Mouse (Mus musculus) forebrain, embryonic 14.5 days (tissue): Measurements from ENCODE around the gene Tmem207. TPM values are rescaled to one million over a fixed set of nuclear protein-coding genes. Genes with fewer than 3 reads are reported as not detected.
A peak's percentile ranks its signal among the peaks of the same experiment; 100 is the strongest.
"Not testable (repeated sequence)": the region's sequence is repeated elsewhere in the genome, so short reads cannot be mapped to it uniquely, and the experiment has no call there.

Experiments used
- ATAC-seq: fragments of 200-750 bp; cut with Nextera tagmentation; 2 replicates; pipeline ENCODE4 v1.8.0; 2017; ENCODE audit warnings: mild to moderate bottlenecking, moderate library complexity
- DNase-seq: peaks from one replicate; pipeline ENCODE4 v3.0.0-alpha.2; 2015; ENCODE audit warnings: low spot score
- H3K27ac ChIP-seq: fragments of 300-500 bp; sonication (generic); 2 replicates; pipeline ENCODE4 v1.5.1; 2014; ENCODE audit warnings: low read depth, mild to moderate bottlenecking, control low read depth, low read length, moderate library complexity
- H3K27me3 ChIP-seq: fragments of 300-500 bp; sonication (generic); replicated peaks from 2 replicates; pipeline ENCODE4 v1.6.1; 2014; ENCODE audit warnings: low read length, control low read depth, mixed read lengths; ENCODE audit not compliant: control insufficient read depth, insufficient read depth
- H3K36me3 ChIP-seq: fragments of 300-500 bp; sonication (generic); 2 replicates; pipeline ENCODE4 v1.6.1; 2014; ENCODE audit warnings: low read length, control low read depth; ENCODE audit not compliant: control insufficient read depth, insufficient read depth
- H3K4me1 ChIP-seq: fragments of 300-500 bp; sonication (generic); 2 replicates; pipeline ENCODE4 v1.6.1; 2014; ENCODE audit warnings: antibody characterized with exemption, low read length, control low read depth; ENCODE audit not compliant: control insufficient read depth, insufficient read depth
- H3K4me2 ChIP-seq: fragments of 300-500 bp; sonication (generic); 2 replicates; pipeline ENCODE4 v1.6.1; 2014; ENCODE audit warnings: mild to moderate bottlenecking, control low read depth, low read length
- H3K4me3 ChIP-seq: fragments of 300-500 bp; sonication (generic); 2 replicates; pipeline ENCODE4 v1.5.1; 2014; ENCODE audit warnings: low read depth, low read length, control low read depth
- H3K9ac ChIP-seq: fragments of 300-500 bp; sonication (generic); 2 replicates; pipeline ENCODE4 v1.6.1; 2014; ENCODE audit warnings: mild to moderate bottlenecking, low read length, control low read depth, moderate library complexity
- H3K9me3 ChIP-seq: fragments of 300-500 bp; sonication (generic); replicated peaks from 2 replicates; pipeline ENCODE4 v1.6.1; 2016; ENCODE audit warnings: low read length, control low read depth, mixed read lengths; ENCODE audit not compliant: control insufficient read depth
- WGBS: fragments of 180-500 bp; shearing (Covaris S2); extraction: QIAGEN DNeasy Blood & Tissue Kit; methylation state at CpG from one replicate; pipeline ENCODE4 v1.1.7; 2014; 5-methylcytosine and 5-hydroxymethylcytosine counted together
- polyA plus RNA-seq: library from polyadenylated mRNA; unstranded; fragments of >200 nt; fragmentation: Nextera tagmentation; extraction: Ambion mirVana; gene quantifications from 2 replicates; pipeline ENCODE4 v1.2.1, GENCODE M21; 2014

The Tmem207 gene
- polyA plus RNA-seq, 1 experiment from 2014 or later: not detected

DNA sequence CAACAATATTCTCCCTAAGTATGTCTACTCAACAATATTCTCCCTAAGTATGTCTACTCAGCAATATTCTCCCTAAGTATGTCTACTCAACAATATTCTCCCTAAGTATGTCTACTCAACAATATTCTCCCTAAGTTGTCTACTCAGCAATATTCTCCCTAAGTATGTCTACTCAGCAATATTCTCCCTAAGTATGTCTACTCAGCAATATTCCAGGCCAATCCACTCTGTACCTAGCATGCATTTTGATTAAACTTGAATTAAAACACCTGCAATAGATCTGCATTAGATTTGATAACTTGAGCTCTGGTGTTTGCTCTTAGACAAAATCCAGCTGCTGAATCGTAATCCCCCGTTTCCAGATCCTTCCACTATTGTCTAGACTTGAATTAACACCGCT is 26.9 kb downstream of the Tmem207 start:
- not testable (repeated sequence) for H3K27me3 ChIP-seq, H3K27ac ChIP-seq, H3K4me2 ChIP-seq, ATAC-seq, H3K9ac ChIP-seq, H3K9me3 ChIP-seq, DNase-seq, H3K4me3 ChIP-seq, H3K4me1 ChIP-seq, H3K36me3 ChIP-seq
- WGBS: 94% methylated on average over 3 of the region's 3 CpGs

DNA sequence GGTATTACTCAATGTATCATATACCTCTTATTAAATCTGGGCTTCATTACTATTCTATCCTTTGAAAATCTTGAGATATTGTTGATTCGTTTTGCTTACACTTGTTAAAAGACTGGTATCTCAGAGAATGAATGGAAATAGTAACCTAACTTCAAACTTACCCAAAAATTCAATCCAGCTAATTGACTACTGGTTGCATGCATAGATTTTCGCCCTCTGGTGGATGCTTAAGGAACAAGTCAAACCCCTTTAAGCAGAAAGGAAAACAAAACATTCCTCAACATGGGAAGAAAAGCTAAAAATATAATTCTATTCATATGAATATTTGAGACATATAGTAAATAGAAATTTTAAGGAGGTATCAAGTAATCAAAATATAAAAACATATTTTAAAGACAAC is 30.8 kb downstream of the Tmem207 start:
- peak; percentile 49 for DNase-seq
- WGBS: 6% methylated on average over 2 of the region's 2 CpGs

DNA sequence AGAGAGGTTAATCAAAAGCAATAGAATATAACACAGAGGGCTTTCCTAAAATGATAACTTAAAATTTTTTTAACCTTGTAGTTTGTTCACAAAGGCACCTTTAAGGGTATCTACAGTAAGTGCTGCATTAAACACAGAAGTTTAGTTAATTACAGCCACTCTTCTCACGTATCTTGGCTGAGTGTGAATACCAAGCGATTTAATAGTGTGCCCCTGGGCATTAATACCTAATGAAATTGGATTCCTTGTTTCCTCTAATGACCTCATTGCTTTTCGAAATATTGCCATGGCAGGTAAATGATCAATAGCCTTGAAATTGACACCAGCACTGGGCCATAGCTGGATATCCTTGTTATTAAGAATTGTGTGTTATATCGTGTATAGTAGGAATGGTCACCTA is 55.3 kb downstream of the Tmem207 start:
- DNase-seq: no peak
- no peak overlapping the region for H3K4me2 ChIP-seq
- 45% methylated on average over 4 of the region's 4 CpGs for WGBS

More for the DNA sequence above, 30.8 kb downstream of the Tmem207 start:
- ATAC-seq: no peak
- Histone ChIP-seq H3K4me1 (no peaks in the 10 kb centered on the region), H3K4me3 (no peak overlapping the region), H3K9me3 (no peaks in the 10 kb centered on the region), H3K4me2 (no peak overlapping the region), H3K9ac (no peak overlapping the region), H3K36me3 (no peaks in the 10 kb centered on the region), H3K27me3 (no peaks in the 10 kb centered on the region), H3K27ac (no peak overlapping the region)

DNA sequence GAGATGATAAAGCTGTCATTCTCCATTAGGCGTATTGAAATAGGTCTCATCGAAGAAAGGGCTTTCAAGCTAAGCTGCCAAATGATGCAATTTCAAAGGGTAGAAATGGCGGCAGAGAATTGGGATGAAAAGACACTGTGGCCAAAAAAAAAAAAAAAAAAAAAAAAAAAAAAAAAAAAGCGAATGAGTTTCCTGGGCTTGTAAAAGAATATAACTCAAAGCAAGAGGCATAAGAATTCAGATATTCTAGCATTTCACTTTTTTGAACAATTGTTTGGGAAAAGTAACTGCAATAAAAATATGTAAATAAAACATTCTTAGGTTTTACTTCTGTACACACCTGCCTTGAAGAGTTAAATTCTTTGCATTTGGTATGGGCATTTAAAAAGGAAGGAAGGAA is 60.0 kb downstream of the Tmem207 start:
- no peaks in the 10 kb centered on the region for H3K27me3 ChIP-seq
- H3K36me3 ChIP-seq: no peaks in the 10 kb centered on the region
- H3K4me3 ChIP-seq: no peak overlapping the region
- H3K9me3 ChIP-seq: no peaks in the 10 kb centered on the region
- DNase-seq (no peak), ATAC-seq (no peak)
- H3K4me1 ChIP-seq: no peaks in the 10 kb centered on the region
- 82% methylated on average over 4 of the region's 4 CpGs for WGBS
- H3K4me2 ChIP-seq: no peak overlapping the region
- no peak overlapping the region for H3K9ac ChIP-seq
- H3K27ac ChIP-seq: no peak overlapping the region

More for the DNA sequence above, 55.3 kb downstream of the Tmem207 start:
- H3K36me3 ChIP-seq: no peaks in the 10 kb centered on the region
- ATAC-seq: no peak
- H3K9me3 ChIP-seq: no peaks in the 10 kb centered on the region
- H3K27ac ChIP-seq: no peak overlapping the region
- H3K4me1 ChIP-seq: no peaks in the 10 kb centered on the region
- H3K4me3 ChIP-seq: no peak overlapping the region
- no peak overlapping the region for H3K9ac ChIP-seq
- no peaks in the 10 kb centered on the region for H3K27me3 ChIP-seq

DNA sequence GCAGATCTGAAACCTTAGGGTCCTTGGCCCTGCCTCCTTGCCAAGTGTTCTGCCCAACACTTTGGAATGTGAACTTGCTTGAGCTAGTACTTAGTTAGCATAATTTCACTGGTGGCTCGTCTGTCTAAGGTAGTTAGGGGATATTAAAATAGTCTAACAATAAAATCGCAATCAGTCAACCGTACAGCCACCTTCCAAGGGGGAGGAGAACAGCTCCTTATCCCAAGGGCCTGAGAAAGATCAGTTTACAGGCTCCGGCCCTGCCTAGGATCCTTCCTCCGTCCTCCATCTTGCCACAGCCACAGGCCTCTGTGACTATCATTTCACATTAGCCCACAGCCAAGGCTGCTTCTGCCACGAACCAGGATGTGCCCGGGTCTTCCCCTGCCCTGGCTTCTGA is 63.7 kb downstream of the Tmem207 start, which contains the start of gene Cldn16:
Cldn16 (plus strand) TSS at position 301 of the 400 bp plus-strand sequence.
- no peak within 1 kb of the TSS for H3K4me3 ChIP-seq
- H3K4me1 ChIP-seq: no peaks in the 10 kb centered on the region
- ATAC-seq: no peak
- 79% methylated on average over 7 of the region's 7 CpGs for WGBS
- no peak within 1 kb of the TSS for H3K27ac ChIP-seq
- H3K4me2 ChIP-seq: no peak within 1 kb of the TSS
- H3K9ac ChIP-seq: no peak within 1 kb of the TSS
- H3K9me3 ChIP-seq: no peaks in the 10 kb centered on the region
- H3K27me3 ChIP-seq: no peaks in the 10 kb centered on the region
- H3K36me3 ChIP-seq: no peaks in the 10 kb centered on the region
- DNase-seq: no peak

DNA sequence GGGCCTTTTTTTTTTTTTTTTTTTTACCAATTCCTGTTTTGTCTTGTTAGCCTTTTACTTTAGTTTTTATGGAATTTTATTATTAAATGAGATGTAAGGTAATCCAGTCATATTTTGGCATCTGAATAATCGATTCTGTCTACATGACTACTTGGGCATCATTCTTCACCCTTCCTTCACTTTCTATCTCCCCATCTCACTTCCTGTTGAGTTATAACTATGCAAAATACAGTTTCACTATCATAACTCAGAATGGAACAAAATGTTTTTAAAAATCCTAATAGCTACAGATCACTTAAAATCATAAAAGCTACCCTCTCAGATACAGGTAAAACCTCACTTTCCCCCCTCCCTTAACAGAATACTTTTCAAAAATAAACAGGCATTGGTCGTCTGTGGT is 70.4 kb downstream of the Tmem207 start:
- H3K4me2 ChIP-seq: no peak overlapping the region
- no peak overlapping the region for H3K9ac ChIP-seq
- H3K27me3 ChIP-seq: no peaks in the 10 kb centered on the region
- no peak for ATAC-seq
- H3K4me1 ChIP-seq: no peaks in the 10 kb centered on the region
- WGBS: 96% methylated on average over 2 of the region's 2 CpGs
- no peak for DNase-seq
- no peaks in the 10 kb centered on the region for H3K9me3 ChIP-seq
- no peaks in the 10 kb centered on the region for H3K36me3 ChIP-seq
- no peak overlapping the region for H3K27ac ChIP-seq
- no peak overlapping the region for H3K4me3 ChIP-seq

DNA sequence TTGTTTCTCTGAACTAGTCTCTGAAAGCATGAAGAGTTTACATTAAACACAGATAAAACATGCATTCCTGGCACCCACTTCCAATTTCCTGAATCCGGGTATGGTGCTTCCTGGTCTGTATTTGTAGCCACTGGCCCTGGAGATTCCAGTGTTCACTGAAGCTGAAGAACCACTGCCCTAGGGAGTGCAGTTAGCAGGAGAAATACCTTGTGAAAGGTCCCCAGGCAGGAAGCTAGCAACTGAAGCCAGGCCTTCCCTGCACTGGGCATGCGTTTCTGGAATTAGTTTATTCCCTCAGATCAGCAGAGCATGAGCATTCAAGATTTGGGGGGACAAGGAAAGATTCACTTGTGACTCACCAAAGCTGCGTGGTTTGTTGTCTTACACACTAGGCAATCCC is 72.4 kb downstream of the Tmem207 start:
- WGBS: 80% methylated on average over 3 of the region's 3 CpGs
- Histone ChIP-seq H3K9me3 (no peaks in the 10 kb centered on the region), H3K4me2 (no peak overlapping the region), H3K4me1 (no peaks in the 10 kb centered on the region), H3K27ac (no peak overlapping the region), H3K9ac (no peak overlapping the region), H3K27me3 (no peaks in the 10 kb centered on the region), H3K4me3 (no peak overlapping the region), H3K36me3 (no peaks in the 10 kb centered on the region)
- DNase-seq (no peak), ATAC-seq (no peak)

Other genes starting within 250 kb of the Tmem207 start
- gene Cldn1, start 154.9 kb downstream of the Tmem207 start, polyA plus RNA-seq: 4.1 and 5.3 TPM in 2 replicates
- not detected in 2 replicates for gene Cldn16, start 63.6 kb downstream of the Tmem207 start, polyA plus RNA-seq
- gene Il1rap, start 54.9 kb upstream of the Tmem207 start, polyA plus RNA-seq: 3.7 and 5.1 TPM in 2 replicates